Mouse (Mus musculus): ENCODE results near the gene Snap47.
A peak's percentile ranks its signal among the peaks of the same experiment; 100 is the strongest.
"Not testable (repeated sequence)": the region's sequence is repeated elsewhere in the genome, so short reads cannot be mapped to it uniquely, and the experiment has no call there.

Snap47 gene

GRCm38 (mm10) chr11:59421436-59421835 lies 29.6 kb downstream of the Snap47 start:
- DNase-seq, result no peak

- no peak for DNase-seq
These were observed 32.3 kb downstream of the Snap47 start for GRCm38 (mm10) chr11:59418708-59419107.

GRCm38 (mm10) chr11:59412999-59413863 lies 37.8 kb downstream of the Snap47 start:
- DNase-seq, result no peak

- DNase-seq, result no peak
These were observed 38.9 kb downstream of the Snap47 start for GRCm38 (mm10) chr11:59412058-59412457.

- no peak for DNase-seq
These were observed 40.1 kb downstream of the Snap47 start for GRCm38 (mm10) chr11:59410851-59411250.

GRCm38 (mm10) chr11:59405761-59406160 lies 45.2 kb downstream of the Snap47 start:
- no peak for DNase-seq

GRCm38 (mm10) chr11:59400876-59401275 lies 50.1 kb downstream of the Snap47 start:
- DNase-seq, result peak; percentile 69

- DNase-seq, result no peak
These were observed 51.2 kb downstream of the Snap47 start for GRCm38 (mm10) chr11:59399830-59400229.

GRCm38 (mm10) chr11:59397536-59398371 lies 53.2 kb downstream of the Snap47 start:
- DNase-seq, result peak; percentile 70

- no peak for DNase-seq
These were observed 56.5 kb downstream of the Snap47 start for GRCm38 (mm10) chr11:59394451-59394850.

GRCm38 (mm10) chr11:59393591-59393990 lies 57.4 kb downstream of the Snap47 start:
- no peak for DNase-seq

- DNase-seq, result no peak
These were observed 58.7 kb downstream of the Snap47 start for GRCm38 (mm10) chr11:59392300-59392699.

GRCm38 (mm10) chr11:59390470-59390869 lies 60.5 kb downstream of the Snap47 start:
- no peak for DNase-seq

GRCm38 (mm10) chr11:59389617-59390016 lies 61.4 kb downstream of the Snap47 start:
- DNase-seq, result no peak

- no peak for DNase-seq
These were observed 62.2 kb downstream of the Snap47 start for GRCm38 (mm10) chr11:59388806-59389205.

- DNase-seq, result no peak
These were observed 63.5 kb downstream of the Snap47 start for GRCm38 (mm10) chr11:59387471-59387870.

- DNase-seq, result peak; percentile 33
These were observed 65.9 kb downstream of the Snap47 start for GRCm38 (mm10) chr11:59385123-59385522.

- DNase-seq, result peak; percentile 73
These were observed 66.5 kb downstream of the Snap47 start for GRCm38 (mm10) chr11:59384441-59384959.

GRCm38 (mm10) chr11:59379547-59379946 lies 71.4 kb downstream of the Snap47 start:
- no peak for DNase-seq

GRCm38 (mm10) chr11:59377999-59378398 lies 73.0 kb downstream of the Snap47 start:
- DNase-seq, result no peak

- no peak for DNase-seq
These were observed 75.5 kb downstream of the Snap47 start, which contains the start of gene Prss38 for GRCm38 (mm10) chr11:59375475-59375874. Gene Prss38, minus strand, starts transcription at chr11:59375657.

GRCm38 (mm10) chr11:59369848-59370247 lies 81.1 kb downstream of the Snap47 start:
- no peak for DNase-seq

GRCm38 (mm10) chr11:59367955-59368354 lies 83.0 kb downstream of the Snap47 start:
- not testable (repeated sequence) for DNase-seq

Measured in thymus, postnatal 4 days (tissue).